Mouse (Mus musculus) heart, adult 9 months (tissue): ENCODE results near the gene Syne4.
A peak's percentile ranks its signal among the peaks of the same experiment; 100 is the strongest.

Experiments
- DNase-seq, 2 experiments: peaks; one replicate each; pipeline ENCODE4 v3.0.0; 2022; ENCODE audit warnings: low spot score in 2 of 2

Gene Syne4

GRCm38 (mm10) chr7:30314721-30315155 lies at the start of gene Syne4:
Syne4 (plus strand) TSS chr7:30314807.
- DNase-seq = no peak

- DNase-seq = no peak
Observed at GRCm38 (mm10) chr7:30265041-30265440, 49.6 kb upstream of the Syne4 start.

GRCm38 (mm10) chr7:30265531-30265930 lies 49.1 kb upstream of the Syne4 start:
- DNase-seq = no peak

- no peak for DNase-seq
Observed at GRCm38 (mm10) chr7:30265935-30266334, 48.7 kb upstream of the Syne4 start.

- no peak for DNase-seq
Observed at GRCm38 (mm10) chr7:30266780-30267179, 47.8 kb upstream of the Syne4 start.

GRCm38 (mm10) chr7:30269641-30270040 lies 45.0 kb upstream of the Syne4 start:
- no peak for DNase-seq

GRCm38 (mm10) chr7:30274383-30274782 lies 40.2 kb upstream of the Syne4 start:
- DNase-seq = no peak

- no peak for DNase-seq
Observed at GRCm38 (mm10) chr7:30278911-30279310, 35.7 kb upstream of the Syne4 start.

- no peak for DNase-seq
Observed at GRCm38 (mm10) chr7:30279536-30279935, 35.1 kb upstream of the Syne4 start.

GRCm38 (mm10) chr7:30279951-30280669 lies 34.5 kb upstream of the Syne4 start, which contains the start of the genes Thap8 and Wdr62:
Thap8 (plus strand) TSS chr7:30280094.
Wdr62 (minus strand) TSS chr7:30280419.
- peak; percentile 92 to 93 for DNase-seq

GRCm38 (mm10) chr7:30280670-30281138 lies 33.9 kb upstream of the Syne4 start:
- DNase-seq = peak; percentile 92 to 93

- DNase-seq = no peak
Observed at GRCm38 (mm10) chr7:30281522-30281921, 33.1 kb upstream of the Syne4 start.

- DNase-seq = peak in 1 of 2 experiments; percentile 17
Observed at GRCm38 (mm10) chr7:30282740-30283139, 31.9 kb upstream of the Syne4 start.

- DNase-seq = peak in 1 of 2 experiments; percentile 47
Observed at GRCm38 (mm10) chr7:30286701-30287410, 27.8 kb upstream of the Syne4 start.

GRCm38 (mm10) chr7:30288046-30288445 lies 26.6 kb upstream of the Syne4 start:
- no peak for DNase-seq

GRCm38 (mm10) chr7:30289071-30289713 lies 25.4 kb upstream of the Syne4 start:
- no peak for DNase-seq

- DNase-seq = no peak
Observed at GRCm38 (mm10) chr7:30289714-30290399, 24.8 kb upstream of the Syne4 start.

GRCm38 (mm10) chr7:30291215-30292131 lies 23.1 kb upstream of the Syne4 start, which contains the start of gene Clip3:
Clip3 (plus strand) TSS chr7:30291728.
- peak; percentile 66 to 67 for DNase-seq

- no peak for DNase-seq
Observed at GRCm38 (mm10) chr7:30293795-30294194, 20.8 kb upstream of the Syne4 start.

- DNase-seq = no peak
Observed at GRCm38 (mm10) chr7:30294296-30294695, 20.3 kb upstream of the Syne4 start.

- peak; percentile 65 to 68 for DNase-seq
Observed at GRCm38 (mm10) chr7:30295103-30295502, 19.5 kb upstream of the Syne4 start.
